Mouse (Mus musculus) A20 (cell line): ENCODE data around the gene Rnf41.

ENCODE experiments used
- DNase-seq: peaks from one replicate; pipeline ENCODE4 v3.0.0-alpha.2; 2011; ENCODE audit warnings: low read depth, low spot score

Gene Rnf41

GRCm38 (mm10) chr10:128385902-128386301 is 25.6 kb upstream of the Rnf41 start:
- DNase-seq = no peak

GRCm38 (mm10) chr10:128388941-128389340 is 22.5 kb upstream of the Rnf41 start:
- no peak for DNase-seq

- no peak for DNase-seq
Measured at GRCm38 (mm10) chr10:128389570-128389969, 21.9 kb upstream of the Rnf41 start.

- no peak for DNase-seq
Measured at GRCm38 (mm10) chr10:128390366-128390765, 21.1 kb upstream of the Rnf41 start.

GRCm38 (mm10) chr10:128391850-128392249 is 19.6 kb upstream of the Rnf41 start:
- no peak for DNase-seq

GRCm38 (mm10) chr10:128396017-128396673 is 15.3 kb upstream of the Rnf41 start:
- no peak for DNase-seq

GRCm38 (mm10) chr10:128396716-128397264 is 14.7 kb upstream of the Rnf41 start:
- DNase-seq = no peak

GRCm38 (mm10) chr10:128397466-128397865 is 14.0 kb upstream of the Rnf41 start:
- DNase-seq = no peak

- no peak for DNase-seq
Measured at GRCm38 (mm10) chr10:128400338-128400737, 11.1 kb upstream of the Rnf41 start.

- no peak for DNase-seq
Measured at GRCm38 (mm10) chr10:128401056-128401455, 10.4 kb upstream of the Rnf41 start, which contains the start of gene Slc39a5. TSS of gene Slc39a5 (minus strand) at chr10:128401229.

GRCm38 (mm10) chr10:128401638-128402037 is 9.8 kb upstream of the Rnf41 start:
- DNase-seq = no peak

GRCm38 (mm10) chr10:128403931-128404330 is 7.5 kb upstream of the Rnf41 start:
- no peak for DNase-seq

- DNase-seq = peak; percentile 14
Measured at GRCm38 (mm10) chr10:128408591-128409535, 2.6 kb upstream of the Rnf41 start.

GRCm38 (mm10) chr10:128409692-128410559 is 1.5 kb upstream of the Rnf41 start:
- DNase-seq = peak; percentile 98

GRCm38 (mm10) chr10:128410560-128410845 is 954 bp upstream of the Rnf41 start:
- peak; percentile 83 for DNase-seq

- no peak for DNase-seq
Measured at GRCm38 (mm10) chr10:128412055-128412381, 561 bp downstream of the Rnf41 start.

GRCm38 (mm10) chr10:128412558-128412957 is 1.1 kb downstream of the Rnf41 start:
- peak; percentile 43 for DNase-seq

GRCm38 (mm10) chr10:128413076-128413475 is 1.6 kb downstream of the Rnf41 start:
- no peak for DNase-seq

GRCm38 (mm10) chr10:128414848-128415247 is 3.4 kb downstream of the Rnf41 start:
- DNase-seq = no peak

GRCm38 (mm10) chr10:128422426-128422825 is 11.0 kb downstream of the Rnf41 start:
- no peak for DNase-seq

GRCm38 (mm10) chr10:128424604-128425003 is 13.1 kb downstream of the Rnf41 start:
- DNase-seq = no peak

GRCm38 (mm10) chr10:128425260-128425659 is 13.8 kb downstream of the Rnf41 start:
- DNase-seq = no peak
